Mouse (Mus musculus): ENCODE data around the gene Cnot2. TPM values are rescaled to one million over a fixed set of nuclear protein-coding genes. Genes with fewer than 3 reads are reported as not detected.
"Not testable (repeated sequence)": the region's sequence is repeated elsewhere in the genome, so short reads cannot be mapped to it uniquely, and the experiment has no call there.

Gene Cnot2
- total and polyA plus RNA-seq, 2 experiments, result 14.0 to 39.0 TPM

DNA sequence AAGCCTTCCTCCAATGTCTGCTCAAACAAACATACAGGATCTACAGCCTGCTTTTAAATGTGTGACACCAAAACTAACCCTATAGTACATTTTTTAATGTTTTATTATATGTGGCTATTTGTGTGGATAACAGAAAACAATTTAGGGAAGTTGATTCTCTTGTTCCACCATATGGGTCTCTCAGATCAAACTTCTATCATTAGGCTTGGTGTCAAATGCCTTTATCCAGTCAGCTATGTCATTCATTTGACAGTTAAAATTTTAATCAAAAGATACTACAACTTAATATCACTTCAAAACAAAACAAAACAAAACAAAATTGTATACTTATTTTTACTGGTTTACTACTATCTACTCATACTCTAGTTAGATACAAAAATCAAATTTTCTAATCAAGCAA, 2.9 kb downstream of the Cnot2 start:
- Histone ChIP-seq H3K4me1 (ENCODE audit: control insufficient read depth, insufficient read depth, low read length) (peaks cover 6% of the 10 kb centered on the region; the same call in 1 of the 2 replicates), H3K27me3 (ENCODE audit: control insufficient read depth, insufficient read depth, low read length) (no peaks in the 10 kb centered on the region), H3K27ac (replicated peaks; ENCODE audit: insufficient read depth, low read depth, low read length) (no peak overlapping the region), H3K79me2 (ENCODE audit: control insufficient read depth, insufficient read depth, low read length) (peaks cover 17% of the 10 kb centered on the region; the same call in 1 of the 2 replicates), H3K36me3 (ENCODE audit: control insufficient read depth, insufficient read depth, low read length) (peaks cover 2% of the 10 kb centered on the region; the same call in 1 of the 2 replicates), H3K9ac (ENCODE audit: low read depth, low read length) (no peak overlapping the region), H3K4me3 (ENCODE audit: insufficient read depth, low read depth, low read length) (no peak overlapping the region)
- TF ChIP-seq CTCF (IDR thresholded peaks at IDR 0.05; ENCODE audit: low read depth, low read length), result no peak
- no peak for TF ChIP-seq POLR2A (IDR thresholded peaks at IDR 0.05; ENCODE audit: extremely low read depth, insufficient read depth, low read length)
- DNase-seq (ENCODE audit: extremely low read depth, low read depth, low spot score), result no peak

DNA sequence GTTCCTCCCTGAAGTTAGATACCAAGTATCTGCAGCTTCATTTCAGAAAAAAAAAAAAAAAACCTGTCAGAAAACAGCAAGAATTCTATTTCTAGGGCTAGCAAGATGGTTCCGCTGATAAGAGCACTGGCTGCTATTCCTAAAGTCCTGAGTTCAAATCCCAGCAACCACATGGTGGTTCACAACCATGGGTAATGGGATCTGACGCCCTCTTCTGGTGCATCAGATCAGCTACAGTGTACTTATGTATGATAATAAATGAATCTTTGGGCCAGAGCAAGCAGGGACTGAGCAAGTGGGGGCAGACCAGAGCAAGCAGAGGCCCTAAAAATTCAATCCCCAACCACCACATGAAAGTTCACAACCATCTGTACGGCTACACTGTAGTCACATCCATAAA, 4.1 kb downstream of the Cnot2 start:
- Histone ChIP-seq H3K36me3 (ENCODE audit: control insufficient read depth, insufficient read depth, low read length) (no peaks in the 10 kb centered on the region), H3K9ac (ENCODE audit: low read depth, low read length) (no peak overlapping the region), H3K4me3 (ENCODE audit: insufficient read depth, low read depth, low read length) (no peak overlapping the region), H3K27me3 (ENCODE audit: control insufficient read depth, insufficient read depth, low read length) (no peaks in the 10 kb centered on the region), H3K79me2 (ENCODE audit: control insufficient read depth, insufficient read depth, low read length) (peaks cover 20% of the 10 kb centered on the region; the same call in 1 of the 2 replicates), H3K27ac (replicated peaks; ENCODE audit: insufficient read depth, low read depth, low read length) (no peak overlapping the region), H3K4me1 (ENCODE audit: control insufficient read depth, insufficient read depth, low read length) (peaks cover 4% of the 10 kb centered on the region; the same call in 1 of the 2 replicates)
- DNase-seq (ENCODE audit: extremely low read depth, low read depth, low spot score), result no peak
- WGBS, result 77% methylated on average over 3 of the region's 3 CpGs
- TF ChIP-seq POLR2A (IDR thresholded peaks at IDR 0.05; ENCODE audit: extremely low read depth, insufficient read depth, low read length) (no peak), CTCF (IDR thresholded peaks at IDR 0.05; ENCODE audit: low read depth, low read length) (no peak)

GRCm38 (mm10) chr10:116576071-116576470, 5.2 kb downstream of the Cnot2 start:
- DNase-seq (ENCODE audit: extremely low read depth, low read depth, low spot score); H3K4me1 ChIP-seq (ENCODE audit: control insufficient read depth, insufficient read depth, low read length): not testable (repeated sequence)
- 96% methylated on average over 2 of the region's 2 CpGs for WGBS

GRCm38 (mm10) chr10:116570526-116570925, 10.8 kb downstream of the Cnot2 start:
- no peak overlapping the region for H3K9ac ChIP-seq (ENCODE audit: low read depth, low read length)
- 91% methylated on average over 7 of the region's 7 CpGs for WGBS
- no peak overlapping the region for H3K4me3 ChIP-seq (ENCODE audit: insufficient read depth, low read depth, low read length)
- H3K27ac ChIP-seq (replicated peaks; ENCODE audit: insufficient read depth, low read depth, low read length), result no peak overlapping the region
- DNase-seq (ENCODE audit: extremely low read depth, low read depth, low spot score), result no peak
- no peaks in the 10 kb centered on the region for H3K36me3 ChIP-seq (ENCODE audit: control insufficient read depth, insufficient read depth, low read length)
- TF ChIP-seq CTCF (IDR thresholded peaks at IDR 0.05; ENCODE audit: low read depth, low read length), result no peak
- no peak for TF ChIP-seq POLR2A (IDR thresholded peaks at IDR 0.05; ENCODE audit: extremely low read depth, insufficient read depth, low read length)
- H3K4me1 ChIP-seq (ENCODE audit: control insufficient read depth, insufficient read depth, low read length), result peaks cover 4% of the 10 kb centered on the region; the same call in 1 of the 2 replicates
- H3K79me2 ChIP-seq (ENCODE audit: control insufficient read depth, insufficient read depth, low read length), result peaks cover 12% of the 10 kb centered on the region; the same call in 1 of the 2 replicates
- H3K27me3 ChIP-seq (ENCODE audit: control insufficient read depth, insufficient read depth, low read length), result no peaks in the 10 kb centered on the region

More at GRCm38 (mm10) chr10:116576071-116576470, 5.2 kb downstream of the Cnot2 start:
- H3K27me3 ChIP-seq (ENCODE audit: control insufficient read depth, insufficient read depth, low read length); H3K27ac ChIP-seq (replicated peaks; ENCODE audit: insufficient read depth, low read depth, low read length); H3K4me3 ChIP-seq (ENCODE audit: insufficient read depth, low read depth, low read length); H3K36me3 ChIP-seq (ENCODE audit: control insufficient read depth, insufficient read depth, low read length); H3K9ac ChIP-seq (ENCODE audit: low read depth, low read length): not testable (repeated sequence)
- peaks cover 20% of the 10 kb centered on the region; the same call in 1 of the 2 replicates for H3K79me2 ChIP-seq (ENCODE audit: control insufficient read depth, insufficient read depth, low read length)

GRCm38 (mm10) chr10:116568539-116568938, 12.8 kb downstream of the Cnot2 start:
- no peak for DNase-seq (ENCODE audit: extremely low read depth, low read depth, low spot score)
- no peak overlapping the region for H3K27ac ChIP-seq (replicated peaks; ENCODE audit: insufficient read depth, low read depth, low read length)
- no peak overlapping the region for H3K9ac ChIP-seq (ENCODE audit: low read depth, low read length)
- no peaks in the 10 kb centered on the region for H3K36me3 ChIP-seq (ENCODE audit: control insufficient read depth, insufficient read depth, low read length)
- no peak overlapping the region for H3K4me3 ChIP-seq (ENCODE audit: insufficient read depth, low read depth, low read length)
- H3K4me1 ChIP-seq (ENCODE audit: control insufficient read depth, insufficient read depth, low read length), result peaks cover 2% of the 10 kb centered on the region; the same call in 1 of the 2 replicates
- peaks cover 20% of the 10 kb centered on the region; the same call in 1 of the 2 replicates for H3K79me2 ChIP-seq (ENCODE audit: control insufficient read depth, insufficient read depth, low read length)
- H3K27me3 ChIP-seq (ENCODE audit: control insufficient read depth, insufficient read depth, low read length), result no peaks in the 10 kb centered on the region
- WGBS, result 92% methylated on average over 1 of the region's 1 CpGs
- TF ChIP-seq CTCF (IDR thresholded peaks at IDR 0.05; ENCODE audit: low read depth, low read length) (no peak), POLR2A (IDR thresholded peaks at IDR 0.05; ENCODE audit: extremely low read depth, insufficient read depth, low read length) (no peak)

GRCm38 (mm10) chr10:116567491-116568405, 13.6 kb downstream of the Cnot2 start:
- peak; percentile 49 for DNase-seq (ENCODE audit: extremely low read depth, low read depth, low spot score)
- Histone ChIP-seq H3K4me3 (ENCODE audit: insufficient read depth, low read depth, low read length) (no peak overlapping the region), H3K36me3 (ENCODE audit: control insufficient read depth, insufficient read depth, low read length) (no peaks in the 10 kb centered on the region), H3K79me2 (ENCODE audit: control insufficient read depth, insufficient read depth, low read length) (peaks cover 19% of the 10 kb centered on the region; the same call in 1 of the 2 replicates), H3K27ac (replicated peaks; ENCODE audit: insufficient read depth, low read depth, low read length) (no peak overlapping the region), H3K27me3 (ENCODE audit: control insufficient read depth, insufficient read depth, low read length) (no peaks in the 10 kb centered on the region), H3K9ac (ENCODE audit: low read depth, low read length) (no peak overlapping the region), H3K4me1 (ENCODE audit: control insufficient read depth, insufficient read depth, low read length) (peaks cover 4% of the 10 kb centered on the region; the same call in 1 of the 2 replicates)
- WGBS, result 78% methylated on average over 7 of the region's 7 CpGs
- TF ChIP-seq POLR2A (IDR thresholded peaks at IDR 0.05; ENCODE audit: extremely low read depth, insufficient read depth, low read length) (no peak), CTCF (IDR thresholded peaks at IDR 0.05; ENCODE audit: low read depth, low read length) (no peak)

DNA sequence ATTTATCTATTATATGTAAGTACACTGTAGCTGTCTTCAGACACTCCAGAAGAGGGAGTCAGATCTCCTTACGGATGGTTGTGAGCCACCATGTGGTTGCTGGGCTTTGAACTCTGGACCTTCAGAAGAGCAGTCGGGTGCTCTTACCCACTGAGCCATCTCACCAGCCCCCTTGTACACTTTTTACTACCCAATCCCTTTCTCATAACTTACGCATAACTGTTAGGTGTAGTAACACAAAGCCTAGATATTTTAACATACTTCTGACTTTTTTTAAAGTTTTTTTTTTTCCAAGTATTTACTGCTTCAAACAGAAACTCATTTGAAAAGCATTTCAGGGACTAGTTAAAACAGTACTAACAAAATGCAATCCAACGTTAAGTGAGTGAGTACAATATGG, 14.8 kb downstream of the Cnot2 start:
- not testable (repeated sequence) for H3K9ac ChIP-seq (ENCODE audit: low read depth, low read length); H3K27ac ChIP-seq (replicated peaks; ENCODE audit: insufficient read depth, low read depth, low read length); H3K27me3 ChIP-seq (ENCODE audit: control insufficient read depth, insufficient read depth, low read length); H3K4me1 ChIP-seq (ENCODE audit: control insufficient read depth, insufficient read depth, low read length); DNase-seq (ENCODE audit: extremely low read depth, low read depth, low spot score); H3K36me3 ChIP-seq (ENCODE audit: control insufficient read depth, insufficient read depth, low read length); H3K4me3 ChIP-seq (ENCODE audit: insufficient read depth, low read depth, low read length)
- WGBS, result 62% methylated on average over 4 of the region's 4 CpGs
- H3K79me2 ChIP-seq (ENCODE audit: control insufficient read depth, insufficient read depth, low read length), result peaks cover 21% of the 10 kb centered on the region; the same call in 1 of the 2 replicates
